Mouse (Mus musculus): Measurements from ENCODE around the gene Lypd6b. TPM values are rescaled to one million over a fixed set of nuclear protein-coding genes. Genes with fewer than 3 reads are reported as not detected.

Gene Lypd6b
- total RNA-seq, 2 experiments from 2014 or later: not detected

DNA sequence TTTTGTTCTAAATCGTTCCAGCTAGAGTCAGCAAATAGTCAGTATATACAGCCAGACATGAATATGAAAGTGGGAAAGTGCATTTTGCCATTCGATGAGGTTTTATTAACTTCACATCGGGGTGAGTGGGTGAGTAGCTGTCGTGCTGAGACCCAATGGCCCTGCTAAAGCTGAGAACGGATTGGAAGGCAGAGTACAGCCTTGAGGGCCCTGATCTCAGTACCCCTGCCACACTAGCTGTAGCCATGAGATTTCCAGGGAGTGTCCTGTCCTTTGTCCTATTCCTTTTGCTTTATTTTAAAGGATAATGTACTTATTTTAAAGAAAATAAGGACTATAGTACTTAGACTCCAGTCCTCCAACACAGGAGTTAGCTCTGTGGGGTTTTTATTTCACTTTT, 69.1 kb downstream of the Lypd6b start:
- no peak for ATAC-seq (replicated peaks; ENCODE audit: low FRiP score, low TSS enrichment, poor library complexity, severe bottlenecking)

DNA sequence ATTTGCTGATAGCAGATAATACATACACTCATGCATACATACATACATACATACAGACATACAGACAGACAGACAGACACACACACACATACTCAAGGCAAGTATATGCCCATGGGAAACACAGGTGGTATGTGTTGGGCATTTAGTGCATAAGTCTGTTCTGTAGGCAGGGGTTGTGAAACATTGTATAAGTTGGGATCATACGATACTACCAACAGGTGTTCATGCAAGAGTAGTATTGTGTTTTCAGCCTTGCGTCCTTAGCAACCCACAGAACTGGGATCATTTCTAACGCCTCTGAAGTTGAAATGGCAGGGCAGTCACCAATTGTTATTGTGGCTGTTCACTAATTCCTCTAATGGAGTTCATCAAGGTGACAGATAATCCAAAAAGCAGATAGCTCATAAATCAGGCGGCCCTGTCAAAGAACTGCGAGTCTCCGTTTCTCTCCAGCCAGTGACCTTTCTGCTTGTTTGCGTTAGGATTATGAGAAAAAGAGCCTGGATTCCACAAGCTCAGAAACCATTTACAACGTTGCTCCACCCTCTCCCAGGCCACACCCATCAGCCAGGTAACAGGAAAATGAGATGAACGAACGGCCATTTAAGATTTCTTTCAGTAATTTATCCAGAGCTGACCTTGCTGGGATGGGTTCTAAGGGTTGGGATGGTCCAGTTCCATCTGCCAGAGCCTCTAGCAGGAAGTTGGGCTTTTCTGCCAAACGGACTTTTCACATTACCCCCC, 72.9 kb downstream of the Lypd6b start:
- no peak for ATAC-seq (replicated peaks; ENCODE audit: low FRiP score, low TSS enrichment, poor library complexity, severe bottlenecking)

DNA sequence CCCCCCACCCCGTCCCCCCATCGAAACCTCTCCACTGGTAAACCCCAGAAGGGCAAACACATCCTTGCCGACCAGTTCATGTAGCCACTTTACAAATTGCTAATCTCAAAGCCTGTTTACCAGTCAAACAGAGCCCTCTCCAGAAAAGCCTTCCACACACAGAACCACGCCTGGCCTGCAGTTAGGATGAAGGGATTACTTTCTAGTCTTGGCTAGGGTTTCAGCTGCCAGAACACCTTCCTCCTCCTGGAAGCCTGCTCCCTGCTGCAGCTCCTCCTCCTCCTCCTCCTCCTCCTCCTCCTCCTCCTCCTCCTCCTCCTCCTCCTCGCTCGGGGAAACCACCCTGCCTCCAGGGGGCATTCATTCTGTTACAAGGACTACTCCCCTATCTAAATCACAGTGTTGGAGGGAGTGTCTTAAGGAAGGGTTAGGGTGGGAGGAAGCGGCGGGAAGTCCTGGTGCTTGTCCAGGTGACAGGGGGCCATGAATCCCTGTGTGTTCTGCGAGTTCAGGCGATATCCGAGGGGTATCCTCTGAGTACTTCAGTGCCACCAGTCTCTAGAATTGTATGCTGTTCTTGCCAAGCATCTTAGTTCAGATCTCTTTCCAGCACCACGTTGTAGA, 73.6 kb downstream of the Lypd6b start:
- no peak for ATAC-seq (replicated peaks; ENCODE audit: low FRiP score, low TSS enrichment, poor library complexity, severe bottlenecking)

DNA sequence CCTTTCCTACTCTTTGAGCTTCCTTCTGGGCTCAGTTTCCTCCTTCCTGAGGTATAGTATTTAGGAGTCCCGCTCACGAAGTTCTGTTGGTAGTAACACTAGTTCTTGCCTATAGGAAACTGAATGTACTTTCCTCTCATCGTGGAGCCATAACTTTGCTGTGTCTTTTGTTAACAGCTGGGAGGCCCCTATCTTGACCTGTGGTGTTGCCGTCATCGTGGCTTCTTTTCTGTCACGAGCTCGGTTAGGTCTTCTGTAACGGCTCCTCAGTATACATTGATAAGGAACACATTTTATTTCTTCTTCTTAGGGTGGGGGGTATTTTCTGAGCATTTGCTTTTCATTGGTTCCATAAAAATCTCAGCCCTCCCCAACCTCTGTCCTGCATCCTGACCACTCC, 74.2 kb downstream of the Lypd6b start:
- 0 out of 2 replicates have a peak, but pooled peaks have one; percentile 46 for ATAC-seq (replicated peaks; ENCODE audit: low FRiP score, low TSS enrichment, poor library complexity, severe bottlenecking)

DNA sequence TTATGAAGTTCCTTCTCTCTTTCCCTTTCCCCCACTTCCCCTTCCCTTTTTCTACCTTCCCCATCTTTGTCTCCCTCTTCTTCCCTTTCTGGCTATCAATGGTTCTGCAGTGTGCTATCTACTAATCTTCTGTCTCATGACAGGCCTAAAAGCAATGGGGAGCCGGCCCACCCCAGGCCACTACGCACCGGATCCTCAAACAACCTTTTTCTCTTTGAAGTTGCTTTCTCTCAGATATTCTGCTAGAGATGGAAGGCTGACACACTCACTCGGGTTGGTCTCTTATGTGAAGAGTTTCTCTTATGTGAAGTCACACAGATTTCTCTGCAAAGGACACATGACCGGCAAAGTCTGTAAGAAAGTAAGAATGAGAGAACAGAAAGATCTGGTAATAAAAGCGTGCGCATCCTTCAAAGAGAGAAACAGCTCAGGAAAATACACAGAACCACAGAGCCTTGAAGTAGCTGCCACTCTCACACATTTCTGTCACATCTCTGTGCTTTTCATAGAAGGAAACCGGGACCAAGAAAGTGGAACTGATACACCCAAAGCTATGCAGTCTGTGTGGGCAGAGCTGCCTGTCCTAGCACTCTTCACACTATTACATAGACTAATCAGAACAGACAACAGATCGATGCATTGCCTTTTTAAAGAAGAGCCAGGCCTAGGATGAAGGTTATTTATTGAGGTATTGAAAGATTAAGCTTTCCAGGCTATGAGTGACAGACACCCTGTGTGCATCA, 80.8 kb downstream of the Lypd6b start:
- ATAC-seq (replicated peaks; ENCODE audit: low FRiP score, low TSS enrichment, poor library complexity, severe bottlenecking): no peak

DNA sequence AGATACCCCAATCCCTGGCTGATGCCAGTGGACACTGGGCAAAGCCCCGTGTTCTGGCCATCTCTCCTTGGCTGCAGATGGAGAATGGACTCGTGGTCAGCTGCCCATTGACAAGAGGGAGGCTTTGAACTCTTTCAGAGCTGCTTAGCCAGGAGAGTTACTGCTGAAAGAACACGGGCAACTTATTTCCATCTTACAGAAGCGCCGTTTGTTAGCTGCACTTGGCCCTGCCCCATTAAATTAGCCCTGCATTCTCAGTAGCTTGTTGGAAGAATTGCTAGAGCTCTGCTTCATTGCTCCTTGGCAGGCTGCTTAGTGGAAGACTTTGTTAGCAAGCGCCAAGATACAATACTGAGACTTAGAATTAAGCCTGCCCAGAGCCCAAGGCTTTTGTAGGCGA, 81.6 kb downstream of the Lypd6b start:
- ATAC-seq (replicated peaks; ENCODE audit: low FRiP score, low TSS enrichment, poor library complexity, severe bottlenecking): no peak

DNA sequence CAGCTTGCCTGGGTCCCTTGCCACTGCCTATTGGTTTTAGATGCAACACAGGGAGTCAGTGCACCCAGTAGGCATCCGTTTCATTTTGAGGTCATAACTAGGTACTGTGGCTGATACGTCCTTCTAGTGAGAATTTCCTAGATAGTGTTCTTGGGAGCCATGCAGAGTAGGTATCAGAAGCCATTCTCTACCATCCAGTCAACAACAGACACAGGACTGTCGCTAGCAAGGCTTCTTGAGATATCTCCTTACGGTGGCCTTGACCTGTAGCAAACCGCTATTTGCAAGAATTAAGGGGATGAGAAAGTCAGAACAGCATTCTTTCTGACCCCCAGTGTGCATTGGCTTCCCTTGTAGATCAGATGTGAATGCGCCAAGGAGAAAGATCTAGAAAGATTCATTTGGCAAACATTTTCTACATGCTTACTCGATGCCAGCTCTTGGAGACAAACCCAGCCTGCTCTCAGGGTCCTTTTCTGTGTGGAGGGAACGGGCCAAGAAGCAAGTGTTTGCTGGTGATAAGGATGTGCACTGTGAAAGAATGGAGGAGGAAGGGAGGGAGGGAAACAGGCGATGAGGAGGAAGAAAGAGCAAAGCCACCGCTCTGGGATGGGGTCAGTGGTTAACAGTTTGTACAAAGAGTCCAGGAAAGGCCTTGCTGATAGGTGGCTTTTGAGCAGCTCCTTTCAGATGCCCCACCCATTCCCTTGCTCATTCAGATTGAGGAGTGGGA, 82.5 kb downstream of the Lypd6b start:
- ATAC-seq (replicated peaks; ENCODE audit: low FRiP score, low TSS enrichment, poor library complexity, severe bottlenecking): peak; percentile 95

DNA sequence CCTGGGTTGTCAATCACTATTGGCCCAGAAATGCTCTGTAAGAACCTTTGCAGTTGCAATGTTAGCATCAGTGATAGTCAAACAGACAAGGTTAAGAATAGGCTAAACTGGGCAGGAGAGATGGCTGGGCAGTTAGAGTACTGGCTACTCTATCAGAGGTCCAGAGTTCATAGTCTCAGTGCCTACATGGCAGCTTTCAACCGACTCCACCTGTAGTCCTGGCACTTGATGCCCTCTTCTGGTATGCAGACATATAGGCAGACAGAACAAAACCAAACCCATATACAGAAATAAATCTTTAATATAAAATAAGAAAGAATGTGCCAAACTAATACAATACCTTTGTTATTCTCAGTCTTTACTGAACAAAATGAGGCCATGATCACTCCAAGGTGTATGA, 83.5 kb downstream of the Lypd6b start:
- ATAC-seq (replicated peaks; ENCODE audit: low FRiP score, low TSS enrichment, poor library complexity, severe bottlenecking): no peak

DNA sequence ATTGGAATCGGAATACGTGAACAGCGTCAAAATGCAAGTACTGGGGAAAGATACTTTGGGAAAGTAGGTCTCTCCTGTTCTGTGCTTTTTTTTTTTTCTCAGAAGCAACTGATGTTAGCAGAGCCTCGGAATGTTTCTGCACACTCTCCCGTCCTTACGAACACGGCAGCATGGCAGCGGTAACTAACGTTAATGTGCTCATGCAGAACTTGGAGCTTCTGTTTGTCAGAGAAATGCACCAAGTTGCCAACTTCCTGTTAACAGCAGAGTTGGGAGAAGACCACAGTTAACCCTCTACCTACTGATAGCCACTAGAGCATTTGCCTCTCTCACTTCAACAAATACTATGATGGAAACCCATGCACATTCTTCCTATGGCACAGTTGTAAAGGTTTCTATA, 93.0 kb downstream of the Lypd6b start:
- ATAC-seq (replicated peaks; ENCODE audit: low FRiP score, low TSS enrichment, poor library complexity, severe bottlenecking): no peak

DNA sequence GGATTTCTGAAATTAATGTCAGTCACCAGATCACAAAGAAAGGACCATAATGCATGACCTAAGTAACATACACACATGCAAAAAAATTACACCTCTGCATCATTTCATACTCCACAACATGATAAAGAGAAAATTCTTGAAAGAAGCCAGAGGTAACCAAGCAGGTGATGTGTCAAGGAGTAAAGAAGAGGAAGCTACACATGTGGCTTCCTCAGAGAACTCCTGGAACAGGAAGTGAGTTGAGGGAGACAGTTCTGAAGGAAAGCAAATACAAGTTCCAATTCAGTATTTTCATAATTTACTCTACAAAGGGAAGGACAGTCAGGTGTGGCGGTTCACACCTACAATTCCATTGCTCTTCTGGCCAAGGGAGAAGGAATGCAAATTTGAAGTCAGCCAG, 93.5 kb downstream of the Lypd6b start:
- no peak for ATAC-seq (replicated peaks; ENCODE audit: low FRiP score, low TSS enrichment, poor library complexity, severe bottlenecking)

DNA sequence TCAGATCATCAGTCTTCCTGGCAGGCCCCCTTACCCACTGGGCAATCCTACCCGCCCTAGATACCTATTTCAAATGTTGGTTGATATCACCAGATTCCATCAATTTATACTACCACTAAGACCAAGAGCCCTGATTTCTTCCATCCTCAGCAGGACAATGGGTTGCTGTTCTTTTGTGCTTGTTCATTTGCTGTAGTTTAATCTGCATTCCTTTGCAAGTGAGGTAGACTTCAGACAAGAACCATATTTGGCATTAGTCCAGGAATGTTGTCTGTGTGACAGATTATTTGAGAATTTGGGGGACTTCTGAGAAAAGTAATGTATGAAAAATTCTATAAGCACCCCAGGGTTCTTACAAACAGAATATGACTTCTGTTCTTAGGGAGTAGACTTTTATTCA, 95.0 kb downstream of the Lypd6b start:
- no peak for ATAC-seq (replicated peaks; ENCODE audit: low FRiP score, low TSS enrichment, poor library complexity, severe bottlenecking)

DNA sequence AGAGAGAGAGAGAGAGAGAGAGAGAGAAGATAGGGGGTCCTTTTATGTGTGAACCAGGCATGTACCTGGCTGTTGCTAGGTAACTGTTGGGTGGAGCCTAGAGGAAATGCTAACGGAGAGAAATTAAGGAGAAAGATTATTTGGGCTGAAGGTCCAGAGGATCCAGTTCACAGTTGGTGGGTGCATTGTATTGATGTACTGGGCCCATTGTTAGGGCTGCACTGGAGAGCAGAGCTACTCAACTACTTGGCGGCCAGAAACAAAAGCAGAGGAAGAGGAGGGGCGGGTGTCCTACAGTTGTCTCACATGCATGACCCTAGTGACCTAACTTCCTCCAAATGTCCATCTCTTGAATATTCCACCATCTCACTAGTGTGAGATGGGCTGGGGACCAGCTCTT, 96.5 kb downstream of the Lypd6b start:
- no peak for ATAC-seq (replicated peaks; ENCODE audit: low FRiP score, low TSS enrichment, poor library complexity, severe bottlenecking)

DNA sequence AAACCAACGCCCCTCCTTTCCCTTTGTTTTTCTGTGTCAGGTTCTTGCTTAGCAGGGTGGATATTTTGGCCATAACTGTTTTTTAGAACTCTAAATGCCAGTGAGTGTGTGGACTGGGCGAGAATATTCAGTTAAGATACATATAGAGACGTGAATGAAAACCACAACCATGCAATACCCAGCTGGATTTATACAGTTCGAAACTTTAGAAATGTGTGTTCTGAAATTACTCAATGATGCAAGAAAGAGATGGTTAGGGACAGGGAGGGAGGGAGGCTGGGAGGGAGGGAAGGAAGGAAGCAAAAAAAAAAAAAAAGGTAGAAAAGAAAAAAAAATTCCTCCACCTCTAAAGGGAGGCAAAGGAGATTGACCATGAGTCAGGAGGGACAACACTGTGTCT, 98.7 kb downstream of the Lypd6b start:
- no peak for ATAC-seq (replicated peaks; ENCODE audit: low FRiP score, low TSS enrichment, poor library complexity, severe bottlenecking)

DNA sequence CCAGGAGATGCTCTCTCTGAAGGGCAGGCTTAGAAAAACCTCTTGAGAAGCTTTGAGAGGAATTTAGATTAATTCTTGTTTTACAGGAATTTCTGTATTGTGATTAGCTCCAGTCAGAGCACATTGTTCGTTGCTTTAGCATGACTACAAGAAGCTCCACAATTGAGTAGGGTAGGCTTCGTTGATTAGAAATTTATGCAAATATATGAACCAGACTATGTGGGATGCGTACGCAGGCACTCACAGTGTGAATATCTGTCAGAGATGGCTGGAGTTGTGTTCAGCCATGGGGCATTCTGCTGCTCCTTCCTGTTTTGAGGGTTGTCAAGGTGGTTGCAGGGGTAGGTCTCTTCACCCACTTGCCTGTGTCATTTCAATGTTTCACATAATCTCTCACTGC, 100.9 kb downstream of the Lypd6b start:
- no peak for ATAC-seq (replicated peaks; ENCODE audit: low FRiP score, low TSS enrichment, poor library complexity, severe bottlenecking)

DNA sequence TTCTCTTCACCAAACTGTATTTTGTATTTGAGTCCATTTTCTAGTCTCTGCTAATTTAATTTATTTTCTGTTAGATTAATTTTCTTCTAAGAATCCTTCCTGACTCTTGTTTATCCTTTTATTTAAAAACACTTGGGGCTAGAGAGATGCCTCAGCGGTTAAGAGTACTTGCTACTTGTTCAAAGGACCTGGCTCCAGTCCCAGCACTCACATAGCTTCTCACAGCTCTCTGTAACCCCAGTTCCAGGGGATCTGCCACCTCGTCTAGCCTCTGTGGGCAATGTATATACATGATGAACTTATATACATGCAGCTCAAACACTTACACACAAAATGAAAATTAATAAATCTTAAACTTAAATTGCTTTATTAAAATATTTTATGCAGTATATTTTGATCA, 103.2 kb downstream of the Lypd6b start:
- no peak for ATAC-seq (replicated peaks; ENCODE audit: low FRiP score, low TSS enrichment, poor library complexity, severe bottlenecking)

DNA sequence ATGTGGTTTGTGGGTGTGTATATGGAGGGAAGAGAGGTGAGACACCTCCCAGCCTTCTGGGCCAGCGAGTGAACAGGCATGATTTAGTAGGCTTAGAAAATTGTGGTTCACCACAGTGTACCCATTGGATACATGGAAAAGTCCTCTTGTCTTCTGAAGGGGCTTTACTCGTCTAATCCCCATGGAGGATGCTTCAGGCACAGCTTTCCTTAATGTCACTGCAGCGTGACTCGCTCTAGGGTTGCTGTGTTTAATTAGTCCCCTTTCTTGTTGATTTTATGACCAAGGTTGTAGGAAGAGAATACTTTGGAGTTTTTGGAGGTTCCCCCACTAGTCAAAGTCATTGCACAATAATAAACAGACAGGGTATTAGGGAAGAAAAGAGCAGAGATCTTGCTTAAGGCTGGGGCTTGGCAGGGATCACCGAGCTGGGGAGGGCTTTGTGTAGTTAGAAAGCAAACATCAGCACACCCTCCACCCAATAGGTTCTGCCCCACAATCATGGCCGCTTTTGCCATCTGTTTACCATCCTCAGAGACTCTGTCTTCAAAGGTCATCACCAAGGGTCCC, 122.4 kb downstream of the Lypd6b start:
- no peak for ATAC-seq (replicated peaks; ENCODE audit: low FRiP score, low TSS enrichment, poor library complexity, severe bottlenecking)

DNA sequence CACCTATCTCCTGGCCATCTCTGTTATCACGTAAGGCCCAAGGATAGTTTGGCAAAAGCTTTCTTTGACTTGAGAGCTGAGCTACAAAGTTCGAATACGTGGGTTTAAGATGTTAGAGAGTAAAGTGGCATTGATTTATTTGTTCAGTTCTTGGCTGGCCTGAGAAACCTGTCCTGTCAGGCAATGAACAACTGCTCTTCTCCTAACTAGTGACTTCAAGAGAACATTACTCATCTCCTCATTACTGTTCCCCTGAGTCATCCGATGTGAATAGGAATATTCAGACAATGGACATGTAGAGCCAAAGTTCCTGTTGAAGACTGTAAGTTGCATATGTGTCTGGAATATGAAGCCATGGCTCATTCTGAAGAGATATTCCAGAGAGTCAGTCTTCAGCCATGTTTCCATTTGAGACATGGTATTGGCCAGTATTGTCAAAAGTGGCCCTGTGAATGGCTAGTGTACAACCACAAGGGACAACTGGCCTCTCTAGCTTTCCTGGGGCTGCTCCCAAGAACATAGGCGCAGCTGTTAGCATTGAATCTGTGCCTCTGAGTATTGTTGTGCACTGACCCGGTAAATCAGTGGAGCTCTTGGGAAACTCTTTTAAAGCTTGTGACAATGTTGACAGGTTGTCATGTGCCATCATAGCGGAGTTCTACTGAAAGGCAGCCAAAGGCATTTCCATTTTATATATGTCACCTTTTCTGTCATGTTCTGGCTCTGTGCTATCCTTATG, 124.0 kb downstream of the Lypd6b start:
- no peak for ATAC-seq (replicated peaks; ENCODE audit: low FRiP score, low TSS enrichment, poor library complexity, severe bottlenecking)

DNA sequence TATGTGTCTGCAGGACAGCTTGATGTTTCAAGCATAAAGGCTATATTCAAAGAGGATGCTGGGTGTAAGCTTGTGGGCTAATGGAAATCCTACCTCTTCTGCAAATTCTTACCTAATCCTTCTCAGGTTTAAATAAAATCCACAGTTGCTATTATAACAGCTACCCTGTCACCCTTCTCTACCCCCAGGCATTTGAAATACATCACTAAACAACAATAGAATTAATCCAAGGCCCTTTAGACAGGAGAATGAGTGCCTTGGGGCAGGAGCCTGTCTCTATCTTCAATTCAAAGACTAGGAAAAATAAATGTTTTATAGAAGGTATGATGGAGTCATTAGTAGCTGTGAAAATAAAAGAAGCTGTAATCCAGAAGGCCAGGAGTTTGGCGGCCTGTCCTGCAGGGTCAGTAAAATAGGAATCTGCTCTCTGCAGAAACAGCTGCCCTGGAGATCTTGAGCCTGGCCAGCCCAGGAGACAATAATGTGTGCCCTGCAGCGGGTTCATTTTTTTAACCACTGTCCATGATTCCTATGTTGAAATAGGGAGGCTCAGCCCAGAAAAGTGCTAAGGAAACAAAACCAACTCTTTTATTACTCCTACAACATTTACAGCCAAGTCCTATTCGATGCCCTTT, 124.9 kb downstream of the Lypd6b start:
- no peak for ATAC-seq (replicated peaks; ENCODE audit: low FRiP score, low TSS enrichment, poor library complexity, severe bottlenecking)

DNA sequence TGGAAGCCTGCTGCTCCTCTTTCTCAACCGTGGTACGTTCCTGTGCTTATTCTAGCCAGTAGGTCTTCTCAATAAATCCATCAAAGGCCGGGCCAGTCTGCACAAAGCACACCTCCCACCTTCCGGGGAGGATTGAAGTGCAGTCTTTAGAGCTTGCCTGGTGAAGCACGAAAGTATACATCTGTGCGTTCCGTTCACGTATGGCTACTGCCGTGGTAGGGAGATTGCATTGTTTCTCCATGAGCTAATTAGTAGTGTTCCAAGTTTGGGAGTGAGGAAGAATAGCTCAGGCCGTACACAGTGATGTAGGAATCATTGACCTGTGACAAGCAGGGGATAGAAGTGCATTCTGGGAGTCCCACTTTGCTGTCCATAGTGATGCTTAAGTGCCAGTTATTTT, 130.0 kb downstream of the Lypd6b start:
- ATAC-seq (replicated peaks; ENCODE audit: low FRiP score, low TSS enrichment, poor library complexity, severe bottlenecking): no peak

Data from megakaryocyte-erythroid progenitor cell, adult 5-6 weeks (primary cell).